Mouse (Mus musculus) liver, postnatal 0 days (tissue): ENCODE measurements around the gene A830031A19Rik. TPM values are rescaled to one million over a fixed set of nuclear protein-coding genes. Genes with fewer than 3 reads are reported as not detected.
A peak's percentile ranks its signal among the peaks of the same experiment; 100 is the strongest.

ENCODE experiments used
- ATAC-seq: fragments of 200-750 bp; cut with Nextera tagmentation; 2 replicates; pipeline ENCODE4 v1.8.0; 2017; ENCODE audit warnings: mild to moderate bottlenecking, moderate library complexity
- DNase-seq: peaks from one replicate; pipeline ENCODE4 v3.0.0-alpha.2; 2016
- H3K27ac ChIP-seq: fragments of 300-500 bp; sonication (generic); 2 replicates; pipeline ENCODE4 v1.5.1; 2014; ENCODE audit warnings: antibody characterized with exemption, moderate library complexity, mild to moderate bottlenecking, low read depth
- H3K27me3 ChIP-seq: fragments of 300-500 bp; sonication (generic); 2 replicates; pipeline ENCODE4 v1.6.1; 2014; ENCODE audit warnings: low read length, control low read depth, mixed read lengths; ENCODE audit not compliant: insufficient read depth
- H3K36me3 ChIP-seq: fragments of 300-500 bp; sonication (generic); replicated peaks from 2 replicates; pipeline ENCODE4 v1.6.1; 2014; ENCODE audit warnings: mild to moderate bottlenecking, control low read depth, low read length, moderate library complexity, mixed read lengths; ENCODE audit not compliant: insufficient read depth
- H3K4me1 ChIP-seq: fragments of 300-500 bp; sonication (generic); 2 replicates; pipeline ENCODE4 v1.6.1; 2014; ENCODE audit warnings: antibody characterized with exemption, mild to moderate bottlenecking, control low read depth; ENCODE audit not compliant: insufficient read depth
- H3K4me2 ChIP-seq: fragments of 300-500 bp; sonication (generic); 2 replicates; pipeline ENCODE4 v1.6.1; 2014; ENCODE audit warnings: low read depth, mild to moderate bottlenecking, low read length, moderate library complexity, mixed read lengths
- H3K4me3 ChIP-seq: fragments of 300-500 bp; sonication (generic); 2 replicates; pipeline ENCODE4 v1.5.1; 2014; ENCODE audit warnings: low read depth, low read length
- H3K9ac ChIP-seq: fragments of 300-500 bp; sonication (generic); replicated peaks from 2 replicates; pipeline ENCODE4 v1.6.1; 2014; ENCODE audit warnings: mild to moderate bottlenecking, moderate library complexity
- H3K9me3 ChIP-seq: fragments of 300-500 bp; sonication (generic); 2 replicates; pipeline ENCODE4 v1.6.1; 2016; ENCODE audit warnings: mild to moderate bottlenecking, control low read depth, low read length, mixed read lengths
- CTCF ChIP-seq: sonication (generic); IDR thresholded peaks from 2 replicates; pipeline ENCODE4 v1.5.1; 2016; ENCODE audit warnings: antibody characterized with exemption, low read depth
- EP300 ChIP-seq: IDR thresholded peaks from 2 replicates; pipeline ENCODE4 v1.6.1; 2016; ENCODE audit warnings: antibody characterized with exemption, low read depth, mild to moderate bottlenecking
- WGBS: fragments of 180-500 bp; shearing (Covaris S2); extraction: QIAGEN DNeasy Blood & Tissue Kit; methylation state at CpG from one replicate; pipeline ENCODE4 v1.1.7; 2014; ENCODE audit not compliant: insufficient replicate concordance; 5-methylcytosine and 5-hydroxymethylcytosine counted together
- polyA plus RNA-seq: library from polyadenylated mRNA; unstranded; fragments of >200 nt; fragmentation: Nextera tagmentation; extraction: Ambion mirVana; gene quantifications from 2 replicates; pipeline ENCODE4 v1.2.1, GENCODE M21; 2015

The A830031A19Rik gene
- not detected in 2 replicates for polyA plus RNA-seq

- peaks cover 40% of the 10 kb centered on the region for H3K27me3 ChIP-seq
- TF ChIP-seq EP300 (no peak), CTCF (no peak)
- no peaks in the 10 kb centered on the region for H3K36me3 ChIP-seq
- peak within 1 kb of the TSS; percentile 80 for H3K9ac ChIP-seq
- H3K4me2 ChIP-seq: peak within 1 kb of the TSS; percentile 92
- DNase-seq (peak; percentile 39), ATAC-seq (no peak)
- peaks cover 16% of the 10 kb centered on the region for H3K4me1 ChIP-seq
- H3K4me3 ChIP-seq: peak within 1 kb of the TSS; percentile 71
- H3K27ac ChIP-seq: peak within 1 kb of the TSS; percentile 63
- H3K9me3 ChIP-seq: no peaks in the 10 kb centered on the region
- under 1% methylated on average over 11 of the region's 11 CpGs for WGBS
Observed at GRCm38 (mm10) chr11:24074634-24075104, at the start of gene A830031A19Rik. Gene A830031A19Rik, minus strand, starts transcription at chr11:24075054.

DNA sequence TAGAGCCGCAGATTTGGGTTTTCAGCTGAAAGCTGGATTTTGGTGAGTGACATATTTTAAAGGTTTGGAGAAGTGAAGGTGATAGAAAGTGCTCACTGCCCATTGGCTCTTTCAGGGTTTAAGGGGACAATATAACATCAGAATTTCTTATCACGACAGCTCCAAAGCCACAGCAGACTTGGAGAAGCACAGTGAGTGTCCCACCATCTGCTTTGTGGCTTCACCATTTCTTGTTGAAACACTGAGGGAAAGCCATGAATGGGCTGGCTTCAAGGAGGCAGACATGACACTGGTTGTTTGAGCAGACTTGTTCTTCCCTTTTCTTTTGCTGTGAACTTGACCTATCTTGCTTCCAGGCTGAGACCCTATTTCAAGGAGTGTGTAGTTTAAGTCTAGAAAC lies 49.1 kb upstream of the A830031A19Rik start:
- Histone ChIP-seq H3K27ac (no peak overlapping the region), H3K9ac (no peak overlapping the region), H3K9me3 (no peaks in the 10 kb centered on the region), H3K36me3 (no peaks in the 10 kb centered on the region), H3K4me3 (no peak overlapping the region), H3K4me1 (peaks cover 34% of the 10 kb centered on the region), H3K4me2 (no peak overlapping the region), H3K27me3 (no peaks in the 10 kb centered on the region)
- WGBS: 55% methylated on average over 2 of the region's 2 CpGs
- TF ChIP-seq CTCF (no peak), EP300 (no peak)
- DNase-seq (no peak), ATAC-seq (no peak)

- no peak for TF ChIP-seq EP300
- no peak for TF ChIP-seq CTCF
- Histone ChIP-seq H3K4me1 (peaks cover 33% of the 10 kb centered on the region), H3K36me3 (no peaks in the 10 kb centered on the region), H3K9me3 (no peaks in the 10 kb centered on the region), H3K27me3 (no peaks in the 10 kb centered on the region), H3K27ac (no peak overlapping the region), H3K9ac (no peak overlapping the region), H3K4me3 (no peak overlapping the region), H3K4me2 (no peak overlapping the region)
- ATAC-seq (no peak), DNase-seq (no peak)
- 73% methylated on average over 7 of the region's 7 CpGs for WGBS
Observed at GRCm38 (mm10) chr11:24122899-24123298, 48.0 kb upstream of the A830031A19Rik start.

GRCm38 (mm10) chr11:24121136-24121535 lies 46.3 kb upstream of the A830031A19Rik start:
- no peak overlapping the region for H3K4me2 ChIP-seq
- no peaks in the 10 kb centered on the region for H3K27me3 ChIP-seq
- TF ChIP-seq EP300 (no peak), CTCF (no peak)
- no peak overlapping the region for H3K9ac ChIP-seq
- no peak overlapping the region for H3K4me3 ChIP-seq
- 63% methylated on average over 9 of the region's 9 CpGs for WGBS
- H3K36me3 ChIP-seq: no peaks in the 10 kb centered on the region
- H3K27ac ChIP-seq: no peak overlapping the region
- peaks cover 18% of the 10 kb centered on the region for H3K4me1 ChIP-seq
- no peak for DNase-seq
- H3K9me3 ChIP-seq: no peaks in the 10 kb centered on the region
- no peak for ATAC-seq

GRCm38 (mm10) chr11:24116582-24117318 lies 41.9 kb upstream of the A830031A19Rik start:
- no peaks in the 10 kb centered on the region for H3K36me3 ChIP-seq
- H3K4me2 ChIP-seq: no peak overlapping the region
- peaks cover 10% of the 10 kb centered on the region for H3K4me1 ChIP-seq
- H3K27ac ChIP-seq: no peak overlapping the region
- no peak for ATAC-seq
- no peaks in the 10 kb centered on the region for H3K9me3 ChIP-seq
- H3K9ac ChIP-seq: no peak overlapping the region
- no peak overlapping the region for H3K4me3 ChIP-seq
- no peaks in the 10 kb centered on the region for H3K27me3 ChIP-seq
- no peak for TF ChIP-seq EP300
- TF ChIP-seq CTCF: no peak
- WGBS: 69% methylated on average over 7 of the region's 7 CpGs
- no peak for DNase-seq

GRCm38 (mm10) chr11:24116041-24116440 lies 41.2 kb upstream of the A830031A19Rik start:
- Histone ChIP-seq H3K36me3 (no peaks in the 10 kb centered on the region), H3K4me1 (peaks cover 4% of the 10 kb centered on the region)
- no peak for DNase-seq

More at GRCm38 (mm10) chr11:24116041-24116440, 41.2 kb upstream of the A830031A19Rik start:
- H3K9me3 ChIP-seq: no peaks in the 10 kb centered on the region
- no peak for ATAC-seq
- H3K4me2 ChIP-seq: no peak overlapping the region
- no peaks in the 10 kb centered on the region for H3K27me3 ChIP-seq
- 81% methylated on average over 2 of the region's 2 CpGs for WGBS
- no peak overlapping the region for H3K4me3 ChIP-seq
- no peak overlapping the region; the same call in 1 of the 2 replicates for H3K27ac ChIP-seq
- TF ChIP-seq CTCF (no peak), EP300 (no peak)
- H3K9ac ChIP-seq: no peak overlapping the region
